Mouse (Mus musculus) brain, embryonic 14.5 days (tissue): ENCODE measurements around the gene Nav1.

Experiments used
- CTCF ChIP-seq: fragments of 200-500 bp; IDR thresholded peaks from 2 replicates; pipeline ENCODE4 v1.5.1; 2012; ENCODE audit warnings: inconsistent platforms, mild to moderate bottlenecking, moderate library complexity, borderline replicate concordance; ENCODE audit not compliant: insufficient read depth, insufficient read length; ENCODE audit errors: extremely low read depth
- POLR2A ChIP-seq: fragments of 200-500 bp; IDR thresholded peaks from 2 replicates; pipeline ENCODE4 v1.6.1; 2012; ENCODE audit warnings: mild to moderate bottlenecking, inconsistent platforms, borderline replicate concordance; ENCODE audit not compliant: poor library complexity, insufficient read depth, insufficient read length, severe bottlenecking; ENCODE audit errors: extremely low read depth

- TF ChIP-seq CTCF = no peak
- TF ChIP-seq POLR2A = no peak
Observed at GRCm38 (mm10) chr1:135482666-135483065, 124.4 kb downstream of the Nav1 start.
